Comparison of ENCODE assay signal across 21 mouse cellular contexts in genomic region chr3:84930683-84931082, GRCm38 (mm10).
DNase-seq lines count a peak whose midpoint lies in the region; ATAC-seq and TF ChIP-seq lines count a peak whose summit lies in the region.
"Had no signal": no experiment of that assay in that cellular context is flagged by ENCODE, and none has a peak within 500 bp of the region (broad histone marks: within the 10 kb centered on the region; RNA-seq: fewer than 3 reads in every experiment).

No protein-coding gene starts in this region.

- no peaks in the 10 kb centered on the region; the same call in 1 of the 2 replicates for H3K4me1 ChIP-seq in heart, adult 2 months (ENCODE audit: control insufficient read depth, insufficient read depth, low read length)
- H3K4me1 ChIP-seq in heart, embryonic 11.5 days (ENCODE audit: control insufficient read depth, insufficient read depth, low read length): 0 out of 2 replicates have a peak, but pooled peaks cover 1% of the 10 kb centered on the region
- H3K4me1 ChIP-seq in hindbrain, postnatal 0 days (ENCODE audit: insufficient read depth, low read length): no peaks in the 10 kb centered on the region

- 54% methylated on average over 3 of the region's 3 CpGs for WGBS in heart, adult 2 months
- WGBS in heart, embryonic 11.5 days (ENCODE audit: insufficient replicate concordance): 58% methylated on average over 3 of the region's 3 CpGs
- WGBS in hindbrain, postnatal 0 days: 85% methylated on average over 3 of the region's 3 CpGs

- H3K9me3 ChIP-seq in heart, embryonic 11.5 days (replicated peaks; ENCODE audit: control insufficient read depth, low read length): no peaks in the 10 kb centered on the region
- H3K9me3 ChIP-seq in hindbrain, postnatal 0 days (ENCODE audit: low read length): no peaks in the 10 kb centered on the region
- H3K9me3 ChIP-seq: G1E had no signal

- no peak for TF ChIP-seq POLR2A in heart, adult 2 months (IDR thresholded peaks at IDR 0.05; ENCODE audit: insufficient read depth, low read depth, low read length)
- no peak for TF ChIP-seq POLR2A in myocyte (IDR thresholded peaks at IDR 0.05; ENCODE audit: insufficient read length, low read depth)

- no peak for TF ChIP-seq EP300 in heart, adult 2 months (IDR thresholded peaks at IDR 0.05; ENCODE audit: insufficient read depth, low read depth, low read length)

- no peak overlapping the region for H3K4me2 ChIP-seq in heart, embryonic 11.5 days
- peak overlapping the region; percentile 42 for H3K4me2 ChIP-seq in myocyte (ENCODE audit: low read depth)
- no peak overlapping the region for H3K4me2 ChIP-seq in hindbrain, postnatal 0 days (ENCODE audit: low read depth, low read length)

- intact Hi-C loops in gastrocnemius, adult 2 months (cut with DNase I): loop anchor here (10.0 kb wide), 1 partner anchor 184 kb away; no protein-coding TSS in a partner anchor
- intact Hi-C loops in heart, adult 2 months (cut with DNase I): no loop called here

- peaks cover 10% of the 10 kb centered on the region for H3K36me3 ChIP-seq in heart, adult 2 months (ENCODE audit: control insufficient read depth, insufficient read depth, low read length)
- no peaks in the 10 kb centered on the region for H3K36me3 ChIP-seq in heart, embryonic 11.5 days (ENCODE audit: control insufficient read depth, insufficient read depth, low read length)
- no peaks in the 10 kb centered on the region for H3K36me3 ChIP-seq in myocyte (ENCODE audit: control insufficient read depth, insufficient read depth)
- no peaks in the 10 kb centered on the region for H3K36me3 ChIP-seq in hindbrain, postnatal 0 days (ENCODE audit: insufficient read depth, low read length)

- no peaks in the 10 kb centered on the region; the same call in none of the 2 replicates for H3K79me2 ChIP-seq in heart, adult 2 months (replicated peaks; ENCODE audit: control insufficient read depth, insufficient read depth, low read length)
- peaks cover 45% of the 10 kb centered on the region for H3K79me2 ChIP-seq in myocyte (ENCODE audit: control insufficient read depth, insufficient read depth)

- peak overlapping the region; percentile 70 for H3K9ac ChIP-seq in heart, adult 2 months (ENCODE audit: low read depth, low read length)
- H3K9ac ChIP-seq in heart, embryonic 11.5 days (ENCODE audit: low read depth, low read length): no peak overlapping the region
- H3K9ac ChIP-seq in hindbrain, postnatal 0 days (replicated peaks; ENCODE audit: low read length): no peak overlapping the region

- no peak for ATAC-seq in heart, embryonic 11.5 days (replicated peaks; ENCODE audit: insufficient number of reproducible peaks, low FRiP score, low TSS enrichment)
- no peak for ATAC-seq in hindbrain, postnatal 0 days
- ATAC-seq: activated CD4-positive, CD25-positive, alpha-beta regulatory T cell, adult 4 months; CD4-positive, CD25-positive, alpha-beta regulatory T cell, adult 4 months; Patski had no signal

- peak overlapping the region; percentile 76 for H3K27ac ChIP-seq in gastrocnemius, adult 2 months
- H3K27ac ChIP-seq in heart, adult 2 months: peak overlapping the region; percentile 54
- H3K27ac ChIP-seq in heart, embryonic 11.5 days (ENCODE audit: low read depth, low read length): no peak overlapping the region
- no peak overlapping the region for H3K27ac ChIP-seq in hindbrain, postnatal 0 days

- no peaks in the 10 kb centered on the region for H3K27me3 ChIP-seq in heart, adult 2 months (ENCODE audit: control insufficient read depth, insufficient read depth, low read length)
- H3K27me3 ChIP-seq in heart, embryonic 11.5 days (ENCODE audit: control insufficient read depth, insufficient read depth, low read length): no peaks in the 10 kb centered on the region
- no peaks in the 10 kb centered on the region for H3K27me3 ChIP-seq in myocyte (ENCODE audit: control insufficient read depth, insufficient read depth, insufficient read length)
- no peaks in the 10 kb centered on the region for H3K27me3 ChIP-seq in hindbrain, postnatal 0 days (ENCODE audit: insufficient read depth, low read length)
- H3K27me3 ChIP-seq: CH12.LX, Patski had no signal

- no peak overlapping the region for H3ac ChIP-seq in myocyte (ENCODE audit: control insufficient read depth, insufficient read length)

- no peak for TF ChIP-seq CTCF in gastrocnemius, adult 2 months (IDR thresholded peaks at IDR 0.05)
- TF ChIP-seq CTCF in heart, adult 2 months (IDR thresholded peaks at IDR 0.05): no peak
- no peak for TF ChIP-seq CTCF in hindbrain, postnatal 0 days (IDR thresholded peaks at IDR 0.05; ENCODE audit: low read depth)

- DNase-seq in gastrocnemius, adult 2 months: peak; percentile 30
- no peak for DNase-seq in gastrocnemius, postnatal 10 days
- no peak for DNase-seq in heart, adult 2 months
- no peak for DNase-seq in hindbrain, postnatal 0 days (ENCODE audit: low spot score)
- DNase-seq: adrenal gland, adult 2 months; adrenal gland, adult 8-10 months; adrenal gland, postnatal 10 days; adrenal gland, postnatal 14 days; adrenal gland, postnatal 25 days; adrenal gland, postnatal 36 days; B cell, adult 2 months; cerebellum, adult 11 months; cerebellum, adult 11-12 months; cerebellum, adult 18-20 months had no signal

- H3K4me3 ChIP-seq in gastrocnemius, adult 2 months: peak overlapping the region; percentile 45
- H3K4me3 ChIP-seq in heart, adult 2 months: peak overlapping the region; percentile 26; the same call in 1 of the 2 replicates
- H3K4me3 ChIP-seq in heart, embryonic 11.5 days (ENCODE audit: low read depth, low read length): no peak overlapping the region
- H3K4me3 ChIP-seq in myocyte: no peak overlapping the region
- no peak overlapping the region for H3K4me3 ChIP-seq in hindbrain, postnatal 0 days (ENCODE audit: low read length)

TF ChIP-seq in myocyte, 11 proteins besides CTCF, POLR2A, EP300 and RAD21:
- TF ChIP-seq TCF3 (IDR thresholded peaks at IDR 0.05; ENCODE audit: insufficient read length, low read depth) (no peak), SRF (IDR thresholded peaks at IDR 0.05; ENCODE audit: control insufficient read depth, insufficient read length, low read depth) (no peak), REST (IDR thresholded peaks at IDR 0.05; ENCODE audit: insufficient read depth, insufficient read length) (no peak), E2F4 (IDR thresholded peaks at IDR 0.05; ENCODE audit: insufficient read depth) (no peak), MAX (IDR thresholded peaks at IDR 0.05; ENCODE audit: low read depth) (no peak), TCF12 (IDR thresholded peaks at IDR 0.05; ENCODE audit: insufficient read depth, poor library complexity, severe bottlenecking) (no peak), MYOD1 (IDR thresholded peaks at IDR 0.05; ENCODE audit: control insufficient read depth in 1 of 3, insufficient read length in 2 of 3, low read depth in 2 of 3) (peak in 1 of 3 experiments; percentile 69), MYOG (IDR thresholded peaks at IDR 0.05; ENCODE audit: control insufficient read depth in 1 of 3, insufficient read depth in 1 of 3, insufficient read length in 2 of 3, low read depth in 2 of 3) (peak in 2 of 3 experiments; percentile 44 to 54), USF1 (IDR thresholded peaks at IDR 0.05; ENCODE audit: low read depth) (no peak), POLR2AphosphoS2 (IDR thresholded peaks at IDR 0.05; ENCODE audit: insufficient read length, low read depth) (no peak)

Comparison
In these comparisons a context has a peak if more than half of its experiments do, and no peak if none do; other contexts are left out.
1. H3K27ac ChIP-seq: peak in gastrocnemius, adult 2 months (single experiment) and heart, adult 2 months (single experiment); none in heart, embryonic 11.5 days (single experiment) and hindbrain, postnatal 0 days (single experiment).
2. H3K4me3 ChIP-seq: peak in gastrocnemius, adult 2 months (single experiment) and heart, adult 2 months (single experiment); none in heart, embryonic 11.5 days (single experiment), myocyte (single experiment) and hindbrain, postnatal 0 days (single experiment).